Mouse (Mus musculus): ENCODE measurements around the gene Cfap54. TPM values are rescaled to one million over a fixed set of nuclear protein-coding genes. Genes with fewer than 3 reads are reported as not detected.

The Cfap54 gene
- 0.06 and 0.10 TPM in 2 replicates for polyA plus RNA-seq (2015; fragmentation: Nextera tagmentation; extraction: Ambion mirVana)

DNA sequence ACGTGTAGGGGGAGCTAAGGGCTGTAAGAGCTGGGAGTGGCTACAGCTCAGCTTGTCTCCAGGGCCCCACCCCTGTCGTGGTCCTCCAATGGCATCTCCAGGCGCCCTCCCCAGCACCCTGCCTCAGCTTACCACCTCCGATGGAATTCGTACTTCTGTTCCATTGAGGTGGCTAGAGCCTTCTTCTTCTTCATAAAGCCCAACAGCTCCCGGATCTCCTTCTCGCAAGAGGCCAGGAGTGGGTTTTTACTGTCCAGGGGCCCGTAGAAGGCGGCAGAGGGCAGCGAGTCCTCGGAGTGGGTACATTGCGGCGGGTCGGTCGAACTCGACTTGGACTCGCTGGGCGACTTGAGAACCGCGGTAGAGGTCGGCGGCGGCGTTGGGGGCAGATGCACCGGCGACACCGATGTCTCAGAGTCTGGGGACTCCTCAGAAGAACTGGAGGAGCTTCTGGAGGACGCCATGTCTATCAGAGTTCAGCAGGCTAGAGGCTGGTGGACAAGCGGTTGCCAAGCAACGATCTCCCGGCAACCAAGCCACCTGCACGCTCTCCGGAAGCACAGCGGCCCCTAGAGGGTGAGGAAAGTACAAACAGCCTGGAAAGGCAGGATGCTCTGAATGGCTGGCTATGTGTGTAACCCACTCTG is at the start of gene Cfap54:
Gene Cfap54, minus strand, starts transcription at position 486 of the 647 bp plus-strand sequence.
- H3K27ac ChIP-seq, result no peak within 1 kb of the TSS
- peak within 1 kb of the TSS; percentile 49 for H3K4me3 ChIP-seq
- no peaks in the 10 kb centered on the region for H3K27me3 ChIP-seq
- 0 out of 2 replicates have a peak, but pooled peaks have one; percentile 10 for ATAC-seq (ENCODE audit: insufficient number of reproducible peaks, low FRiP score, low TSS enrichment, low read depth)
- H3K9ac ChIP-seq, result no peak within 1 kb of the TSS
- H3K36me3 ChIP-seq, result no peaks in the 10 kb centered on the region
- no peaks in the 10 kb centered on the region for H3K9me3 ChIP-seq
- WGBS, result under 1% methylated on average over 34 of the region's 34 CpGs
- peaks cover 10% of the 10 kb centered on the region for H3K4me1 ChIP-seq
- peak within 1 kb of the TSS; percentile 75 for H3K4me2 ChIP-seq

DNA sequence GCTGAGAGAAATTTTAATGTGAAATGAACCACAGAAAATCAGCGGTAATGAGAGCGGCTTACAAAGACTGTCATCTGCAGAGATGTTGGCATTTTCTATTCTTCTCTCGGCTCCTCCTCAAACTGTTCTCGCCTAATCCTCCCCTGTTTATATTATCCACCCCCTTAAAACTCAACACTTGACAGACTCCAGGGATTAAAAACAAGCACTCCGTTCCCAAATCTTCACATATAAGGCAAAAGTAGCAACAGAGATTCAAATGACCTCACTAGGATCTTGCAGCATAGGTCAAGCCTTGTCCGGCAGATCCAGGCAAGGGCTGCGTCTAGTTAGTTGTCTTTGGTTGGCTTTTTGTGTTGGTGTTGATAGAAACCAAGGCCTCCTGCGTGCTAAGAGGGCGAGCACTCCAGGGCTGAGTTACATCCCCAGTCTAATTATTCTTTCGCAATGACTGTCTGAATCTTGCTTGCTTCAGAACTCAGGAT is 49.1 kb upstream of the Cfap54 start:
- no peaks in the 10 kb centered on the region for H3K27me3 ChIP-seq
- no peak overlapping the region for H3K27ac ChIP-seq
- H3K36me3 ChIP-seq, result no peaks in the 10 kb centered on the region
- no peak overlapping the region for H3K9ac ChIP-seq
- H3K9me3 ChIP-seq, result no peaks in the 10 kb centered on the region
- no peak for ATAC-seq (ENCODE audit: insufficient number of reproducible peaks, low FRiP score, low TSS enrichment, low read depth)
- H3K4me3 ChIP-seq, result no peak overlapping the region
- H3K4me2 ChIP-seq, result no peak overlapping the region
- no peaks in the 10 kb centered on the region for H3K4me1 ChIP-seq
- 81% methylated on average over 10 of the region's 10 CpGs for WGBS

DNA sequence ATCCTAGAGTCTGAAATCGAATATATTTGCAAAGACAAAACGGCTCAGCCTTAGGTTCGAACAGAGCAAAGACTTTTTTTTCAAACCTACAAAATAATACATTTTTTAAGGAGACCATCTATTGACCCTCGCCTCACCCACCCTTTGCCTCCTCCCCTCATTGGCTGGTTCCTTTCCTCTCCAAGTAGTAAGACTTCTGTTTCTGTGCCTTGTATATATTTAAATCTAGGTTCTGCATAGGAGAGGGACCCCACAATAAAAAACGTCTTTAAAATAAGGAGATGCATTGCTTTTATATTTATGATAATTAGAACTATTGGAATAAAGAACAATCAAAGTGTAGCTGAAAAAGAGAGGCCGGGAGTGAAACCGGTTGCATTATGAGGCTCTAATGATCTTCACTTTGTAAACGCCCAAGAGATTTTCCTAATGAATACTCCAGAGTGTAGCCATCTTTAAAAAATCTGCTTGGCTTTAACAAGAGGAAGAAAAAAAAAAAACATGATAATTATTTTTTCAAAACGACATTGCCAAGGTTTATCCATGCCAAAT is 48.6 kb upstream of the Cfap54 start:
- H3K4me1 ChIP-seq, result no peaks in the 10 kb centered on the region
- WGBS, result 72% methylated on average over 9 of the region's 9 CpGs
- H3K4me2 ChIP-seq, result no peak overlapping the region
- no peaks in the 10 kb centered on the region for H3K9me3 ChIP-seq
- no peaks in the 10 kb centered on the region for H3K36me3 ChIP-seq
- no peak overlapping the region for H3K4me3 ChIP-seq
- H3K27ac ChIP-seq, result no peak overlapping the region
- H3K9ac ChIP-seq, result no peak overlapping the region
- ATAC-seq (ENCODE audit: insufficient number of reproducible peaks, low FRiP score, low TSS enrichment, low read depth), result no peak
- H3K27me3 ChIP-seq, result no peaks in the 10 kb centered on the region

DNA sequence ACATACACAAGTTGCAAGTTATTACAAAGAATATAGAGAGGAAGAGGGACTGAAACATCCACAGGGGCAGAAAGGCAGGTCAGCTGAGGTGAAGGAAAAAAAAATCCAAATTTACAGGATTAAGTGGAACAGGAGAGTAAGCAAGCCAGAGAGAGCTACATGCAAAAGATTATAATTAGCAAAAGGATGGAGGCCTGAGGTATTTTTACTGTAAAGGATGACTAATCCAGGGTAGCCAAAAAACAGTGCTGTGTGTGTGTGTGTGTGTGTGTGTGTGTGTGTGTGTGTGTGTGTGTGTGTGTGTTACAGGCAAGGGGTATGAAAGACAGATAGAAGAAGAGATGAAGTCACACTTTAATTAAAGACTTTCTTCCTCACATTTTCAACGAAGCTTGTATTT is 47.9 kb upstream of the Cfap54 start:
- Histone ChIP-seq H3K4me3 (no peak overlapping the region), H3K27me3 (no peaks in the 10 kb centered on the region), H3K4me1 (no peaks in the 10 kb centered on the region), H3K9me3 (no peaks in the 10 kb centered on the region), H3K36me3 (no peaks in the 10 kb centered on the region), H3K9ac (no peak overlapping the region), H3K4me2 (no peak overlapping the region), H3K27ac (no peak overlapping the region)
- ATAC-seq (ENCODE audit: insufficient number of reproducible peaks, low FRiP score, low TSS enrichment, low read depth), result no peak
- 76% methylated on average over 1 of the region's 1 CpGs for WGBS

DNA sequence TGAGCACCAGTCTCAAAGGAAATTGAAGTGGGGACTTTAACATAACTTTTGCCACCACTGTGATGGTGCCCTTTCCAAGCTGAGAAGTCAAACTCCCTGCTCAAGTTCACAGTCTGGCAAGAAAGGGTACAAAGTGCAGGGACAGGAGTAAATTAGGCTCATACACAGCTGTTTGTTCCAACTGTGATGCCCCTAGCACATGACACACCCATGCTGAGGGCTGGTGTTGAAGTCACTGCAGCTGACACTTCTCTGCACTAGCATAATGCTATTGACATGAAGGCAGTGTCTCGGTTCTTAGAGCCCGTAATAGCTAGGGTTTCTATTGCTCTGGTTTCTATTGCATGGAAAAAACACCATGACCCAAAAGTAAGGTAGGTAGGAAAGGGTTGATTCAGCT is 47.1 kb upstream of the Cfap54 start:
- ATAC-seq (ENCODE audit: insufficient number of reproducible peaks, low FRiP score, low TSS enrichment, low read depth), result no peak
- no peaks in the 10 kb centered on the region for H3K27me3 ChIP-seq
- H3K27ac ChIP-seq, result no peak overlapping the region
- H3K36me3 ChIP-seq, result no peaks in the 10 kb centered on the region
- H3K4me1 ChIP-seq, result peaks cover 2% of the 10 kb centered on the region; the same call in 1 of the 2 replicates
- no peak overlapping the region for H3K9ac ChIP-seq
- no peak overlapping the region for H3K4me2 ChIP-seq
- H3K9me3 ChIP-seq, result no peaks in the 10 kb centered on the region
- 68% methylated on average over 2 of the region's 2 CpGs for WGBS
- H3K4me3 ChIP-seq, result no peak overlapping the region

DNA sequence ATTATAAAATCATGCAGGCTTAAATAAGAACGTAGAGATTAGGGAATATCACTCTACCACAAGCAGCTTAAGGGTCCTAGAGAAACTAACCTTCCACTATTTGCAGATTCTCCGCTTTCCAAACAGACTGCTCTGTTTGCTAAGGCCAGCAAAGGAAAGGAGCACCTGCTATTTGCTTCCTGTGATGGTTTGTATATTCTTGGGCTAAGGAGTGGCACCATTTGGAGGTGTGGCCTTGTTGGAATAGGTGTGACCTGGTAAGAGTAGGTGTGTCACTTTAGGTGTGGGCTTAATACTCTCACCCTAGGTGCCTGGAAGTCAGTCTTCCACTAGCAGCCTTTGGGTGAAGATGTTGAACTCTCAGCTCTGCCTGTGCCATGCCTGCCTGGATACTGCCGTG is 44.6 kb upstream of the Cfap54 start:
- Histone ChIP-seq H3K4me2 (no peak overlapping the region), H3K4me1 (peaks cover 2% of the 10 kb centered on the region; the same call in 1 of the 2 replicates), H3K27ac (no peak overlapping the region), H3K36me3 (no peaks in the 10 kb centered on the region), H3K9ac (no peak overlapping the region), H3K4me3 (no peak overlapping the region), H3K27me3 (no peaks in the 10 kb centered on the region), H3K9me3 (no peaks in the 10 kb centered on the region)
- 80% methylated on average over 3 of the region's 3 CpGs for WGBS
- ATAC-seq (ENCODE audit: insufficient number of reproducible peaks, low FRiP score, low TSS enrichment, low read depth), result no peak

DNA sequence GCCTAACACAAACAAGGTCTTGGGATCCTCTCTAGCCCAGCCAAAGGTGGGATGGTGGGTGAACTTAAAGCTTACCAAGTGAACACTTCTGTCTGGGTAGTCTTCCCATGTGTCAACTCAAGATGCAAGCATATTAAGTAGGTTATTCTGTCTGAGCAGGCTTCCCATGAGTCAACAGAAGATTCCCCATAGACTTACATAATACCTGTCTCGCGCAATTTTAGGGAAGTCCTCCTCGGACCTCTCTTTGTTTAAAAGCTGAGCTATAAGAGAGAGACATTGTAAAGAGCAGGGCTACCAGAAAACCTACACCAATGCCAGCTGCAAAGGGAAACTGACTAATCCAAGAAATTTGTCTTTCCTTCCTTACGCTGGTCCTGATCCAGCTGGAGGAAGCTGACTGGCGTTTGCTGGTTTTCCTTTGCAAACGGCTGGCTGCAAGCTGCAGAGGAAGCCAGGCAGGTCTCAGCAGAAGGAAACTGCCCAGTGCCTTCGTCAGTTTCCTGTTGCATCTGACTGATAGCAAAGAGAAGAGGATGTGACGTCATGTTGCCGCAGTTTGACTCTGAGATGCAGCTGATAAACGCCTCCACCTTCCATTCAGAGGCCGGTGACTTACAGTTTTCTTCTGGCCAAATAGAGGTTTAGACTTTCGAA is 42.7 kb upstream of the Cfap54 start:
- Histone ChIP-seq H3K4me3 (no peak overlapping the region), H3K36me3 (no peaks in the 10 kb centered on the region), H3K4me1 (peaks cover 2% of the 10 kb centered on the region; the same call in 1 of the 2 replicates), H3K27ac (peak overlapping the region; percentile 51), H3K9ac (no peak overlapping the region), H3K9me3 (no peaks in the 10 kb centered on the region), H3K27me3 (no peaks in the 10 kb centered on the region), H3K4me2 (peak overlapping the region; percentile 20; the same call in 1 of the 2 replicates)
- ATAC-seq (ENCODE audit: insufficient number of reproducible peaks, low FRiP score, low TSS enrichment, low read depth), result no peak
- WGBS, result 50% methylated on average over 12 of the region's 12 CpGs

DNA sequence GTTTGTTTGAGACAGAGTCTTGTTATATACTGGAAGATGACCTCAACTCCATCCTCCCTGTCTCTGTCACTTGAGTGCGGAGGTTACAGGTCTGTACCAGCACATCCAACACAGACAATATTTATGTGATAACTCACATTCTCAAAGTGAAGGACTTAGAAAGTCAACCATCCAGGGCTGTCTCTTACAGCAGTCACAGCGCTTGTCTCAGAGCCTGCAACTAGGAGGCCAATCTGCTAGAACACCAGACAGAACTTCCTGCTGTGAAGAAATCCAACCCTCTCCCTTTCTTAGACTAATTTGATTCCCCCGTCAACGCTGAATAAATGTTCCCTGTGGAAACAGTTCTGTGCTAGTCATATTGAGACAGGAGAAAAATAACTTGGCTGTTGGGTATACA is 41.9 kb upstream of the Cfap54 start:
- Histone ChIP-seq H3K9me3 (no peaks in the 10 kb centered on the region), H3K36me3 (no peaks in the 10 kb centered on the region), H3K4me3 (no peak overlapping the region), H3K27ac (peak overlapping the region; percentile 51; the same call in 1 of the 2 replicates), H3K27me3 (no peaks in the 10 kb centered on the region), H3K4me2 (no peak overlapping the region), H3K4me1 (peaks cover 2% of the 10 kb centered on the region; the same call in 1 of the 2 replicates), H3K9ac (no peak overlapping the region)
- ATAC-seq (ENCODE audit: insufficient number of reproducible peaks, low FRiP score, low TSS enrichment, low read depth), result no peak
- WGBS, result 68% methylated on average over 4 of the region's 4 CpGs

DNA sequence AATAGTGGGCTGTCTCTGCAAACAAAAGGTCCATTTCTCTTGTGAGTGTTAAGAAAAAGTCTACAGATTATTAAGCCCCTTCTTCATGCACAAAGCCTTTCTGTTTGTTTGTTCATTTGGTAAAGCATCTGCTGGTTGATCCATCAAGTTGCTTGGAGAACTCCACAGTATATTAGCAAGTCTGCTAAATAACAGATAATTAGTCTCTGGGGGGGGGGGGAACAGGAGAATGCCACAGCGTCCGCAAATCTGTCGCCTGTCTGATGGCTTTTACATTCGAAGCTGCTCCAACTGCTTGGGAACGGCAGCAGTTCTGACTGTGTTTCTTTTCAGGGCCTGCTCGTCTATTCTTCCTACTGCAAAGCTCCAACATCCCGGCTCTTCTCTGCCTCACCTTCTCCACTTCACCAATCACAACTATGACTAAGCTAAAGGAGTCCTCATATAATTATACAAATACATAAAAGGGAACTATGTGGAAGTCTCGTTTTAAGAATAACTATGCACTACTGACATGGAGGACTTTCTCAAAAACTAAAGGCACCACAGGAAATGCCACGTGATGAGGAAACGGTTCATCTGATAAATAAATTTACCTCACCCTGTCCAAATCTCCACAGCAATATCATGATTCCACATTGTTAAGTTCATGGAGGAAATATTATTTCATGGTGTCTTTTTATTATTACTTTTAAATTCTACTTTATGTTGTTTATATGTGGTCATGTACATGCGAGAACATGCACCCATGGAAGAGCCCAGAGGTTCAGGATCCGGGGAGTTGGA is 41.2 kb upstream of the Cfap54 start:
- no peak overlapping the region for H3K4me3 ChIP-seq
- no peak overlapping the region for H3K27ac ChIP-seq
- no peaks in the 10 kb centered on the region for H3K9me3 ChIP-seq
- no peak for ATAC-seq (ENCODE audit: insufficient number of reproducible peaks, low FRiP score, low TSS enrichment, low read depth)
- no peak overlapping the region for H3K9ac ChIP-seq
- peaks cover 2% of the 10 kb centered on the region; the same call in 1 of the 2 replicates for H3K4me1 ChIP-seq
- no peaks in the 10 kb centered on the region for H3K27me3 ChIP-seq
- H3K4me2 ChIP-seq, result no peak overlapping the region
- H3K36me3 ChIP-seq, result no peaks in the 10 kb centered on the region
- WGBS, result 64% methylated on average over 12 of the region's 12 CpGs

DNA sequence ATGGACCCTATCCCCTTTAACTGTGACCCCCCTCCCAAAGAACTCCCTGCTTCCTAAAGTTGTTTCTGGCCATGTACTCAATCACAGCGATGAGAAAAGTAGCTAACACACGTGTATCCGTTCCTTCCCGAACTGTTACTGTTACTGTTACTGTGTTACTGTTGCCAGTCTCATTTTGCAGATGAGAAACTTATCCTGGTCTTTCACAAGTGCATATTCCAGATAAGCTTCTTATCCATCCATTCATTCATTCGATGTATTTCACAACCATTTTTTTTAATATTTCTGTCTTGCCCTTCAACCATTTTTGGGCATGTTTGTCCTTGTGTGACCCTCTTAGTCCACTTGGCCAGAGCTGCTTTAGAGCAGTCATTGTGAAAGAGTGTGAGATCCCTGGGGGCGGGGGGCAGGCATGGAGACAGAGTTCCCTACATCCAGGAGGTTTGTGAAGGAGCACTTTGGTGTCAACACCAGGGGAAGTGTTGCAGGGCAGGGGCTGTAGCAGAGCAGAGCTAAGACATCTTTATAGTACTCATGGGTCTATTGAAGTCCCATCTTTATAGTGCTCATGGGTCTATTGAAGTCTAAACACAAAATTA is 39.9 kb upstream of the Cfap54 start:
- H3K36me3 ChIP-seq, result no peaks in the 10 kb centered on the region
- H3K4me1 ChIP-seq, result peaks cover 2% of the 10 kb centered on the region; the same call in 1 of the 2 replicates
- H3K4me3 ChIP-seq, result no peak overlapping the region
- H3K9me3 ChIP-seq, result no peaks in the 10 kb centered on the region
- H3K4me2 ChIP-seq, result no peak overlapping the region
- ATAC-seq (ENCODE audit: insufficient number of reproducible peaks, low FRiP score, low TSS enrichment, low read depth), result no peak
- 89% methylated on average over 6 of the region's 6 CpGs for WGBS
- H3K27ac ChIP-seq, result no peak overlapping the region
- H3K9ac ChIP-seq, result no peak overlapping the region
- H3K27me3 ChIP-seq, result no peaks in the 10 kb centered on the region

DNA sequence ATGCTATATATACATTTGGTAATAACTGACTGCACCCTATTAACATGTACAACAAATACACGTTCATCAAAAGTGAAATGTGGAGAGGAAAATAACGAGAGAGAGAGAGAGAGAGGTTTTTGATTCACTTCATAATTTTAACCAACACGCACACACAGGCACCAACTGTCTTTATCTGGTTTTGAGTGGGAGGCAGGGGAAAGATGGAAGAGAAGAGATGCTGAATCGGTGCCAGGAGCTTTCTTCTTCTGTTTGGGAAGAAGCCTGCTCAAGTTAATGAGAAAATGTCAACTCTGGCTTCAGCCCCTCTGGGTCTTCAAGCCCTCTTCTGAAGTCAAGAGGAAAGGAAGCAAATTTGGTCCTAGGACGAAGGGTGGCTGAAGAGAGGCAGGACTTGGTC is 38.4 kb upstream of the Cfap54 start:
- no peak overlapping the region for H3K9ac ChIP-seq
- no peak for ATAC-seq (ENCODE audit: insufficient number of reproducible peaks, low FRiP score, low TSS enrichment, low read depth)
- H3K36me3 ChIP-seq, result no peaks in the 10 kb centered on the region
- H3K4me2 ChIP-seq, result no peak overlapping the region
- no peaks in the 10 kb centered on the region for H3K27me3 ChIP-seq
- no peak overlapping the region for H3K4me3 ChIP-seq
- no peaks in the 10 kb centered on the region for H3K9me3 ChIP-seq
- peaks cover 2% of the 10 kb centered on the region; the same call in 1 of the 2 replicates for H3K4me1 ChIP-seq
- 73% methylated on average over 5 of the region's 5 CpGs for WGBS
- no peak overlapping the region for H3K27ac ChIP-seq

All from limb, embryonic 15.5 days (tissue).